Mouse (Mus musculus): Measurements from ENCODE around the gene Klrb1b.

DNA sequence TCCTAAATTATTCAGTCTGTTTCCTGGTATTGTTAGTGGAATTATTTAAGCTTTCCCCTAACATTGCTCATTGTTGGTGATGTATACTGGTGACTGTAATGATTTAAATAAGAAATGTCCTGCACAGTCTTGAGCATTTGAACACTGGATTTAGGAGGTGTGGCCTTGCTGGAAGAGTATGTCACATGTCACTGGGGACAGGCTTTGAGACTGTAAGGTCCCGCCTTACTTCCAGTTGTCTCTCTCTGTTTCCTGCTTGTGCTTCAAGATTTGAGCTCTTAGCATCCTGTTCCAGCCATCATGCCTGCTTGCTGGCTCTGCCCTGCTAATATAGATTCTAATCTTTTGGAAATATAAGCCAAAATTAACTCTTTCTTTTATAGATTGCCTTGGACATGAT lies 60.9 kb downstream of the Klrb1b start:
- no peak for TF ChIP-seq CTCF (IDR thresholded peaks at IDR 0.05; ENCODE audit: control insufficient read depth, insufficient read depth, insufficient read length)
- TF ChIP-seq CEBPB (IDR thresholded peaks at IDR 0.05; ENCODE audit: low read depth): no peak
- no peak for TF ChIP-seq MYOG (IDR thresholded peaks at IDR 0.05; ENCODE audit: control insufficient read depth, extremely low read depth, insufficient read length)
- TF ChIP-seq MAX (IDR thresholded peaks at IDR 0.05): no peak
- no peak for TF ChIP-seq USF1 (IDR thresholded peaks at IDR 0.05; ENCODE audit: low read depth)
- no peak for TF ChIP-seq MYOD1 (IDR thresholded peaks at IDR 0.05; ENCODE audit: control insufficient read depth, insufficient read length, low read depth)
